Mouse (Mus musculus) forebrain, embryonic 16.5 days (tissue): Measurements from ENCODE around the gene Zbtb8os. TPM values are rescaled to one million over a fixed set of nuclear protein-coding genes. Genes with fewer than 3 reads are reported as not detected.

Experiments
- ATAC-seq: fragments of 200-750 bp; cut with Nextera tagmentation; 2 replicates; pipeline ENCODE4 v1.8.0; 2017; ENCODE audit warnings: mild to moderate bottlenecking, moderate library complexity
- H3K27ac ChIP-seq: fragments of 300-500 bp; sonication (generic); 2 replicates; pipeline ENCODE4 v1.5.1; 2014; ENCODE audit warnings: low read length, control low read depth
- H3K27me3 ChIP-seq: fragments of 300-500 bp; sonication (generic); replicated peaks from 2 replicates; pipeline ENCODE4 v1.6.1; 2014; ENCODE audit warnings: low read length; ENCODE audit not compliant: control insufficient read depth, insufficient read depth
- H3K36me3 ChIP-seq: fragments of 300-500 bp; sonication (generic); 2 replicates; pipeline ENCODE4 v1.6.1; 2014; ENCODE audit not compliant: control insufficient read depth, insufficient read depth
- H3K4me1 ChIP-seq: fragments of 300-500 bp; sonication (generic); replicated peaks from 2 replicates; pipeline ENCODE4 v1.6.1; 2014; ENCODE audit warnings: low read length; ENCODE audit not compliant: control insufficient read depth, insufficient read depth
- H3K4me2 ChIP-seq: fragments of 300-500 bp; sonication (generic); 2 replicates; pipeline ENCODE4 v1.6.1; 2014; ENCODE audit warnings: mild to moderate bottlenecking, low read length, control low read depth
- H3K4me3 ChIP-seq: fragments of 300-500 bp; sonication (generic); replicated peaks from 2 replicates; pipeline ENCODE4 v1.5.1; 2014; ENCODE audit warnings: mild to moderate bottlenecking, low read length, control low read depth
- H3K9ac ChIP-seq: fragments of 300-500 bp; sonication (generic); replicated peaks from 2 replicates; pipeline ENCODE4 v1.6.1; 2014; ENCODE audit warnings: low read depth, low read length, control low read depth
- H3K9me3 ChIP-seq: fragments of 300-500 bp; sonication (generic); 2 replicates; pipeline ENCODE4 v1.6.1; 2016; ENCODE audit warnings: low read length; ENCODE audit not compliant: control insufficient read depth
- WGBS: fragments of 180-500 bp; shearing (Covaris S2); extraction: QIAGEN DNeasy Blood & Tissue Kit; methylation state at CpG from one replicate; pipeline ENCODE4 v1.1.7; 2014; 5-methylcytosine and 5-hydroxymethylcytosine counted together
- polyA plus RNA-seq: library from polyadenylated mRNA; unstranded; fragments of >200 nt; fragmentation: Nextera tagmentation; extraction: Ambion mirVana; gene quantifications from 2 replicates; pipeline ENCODE4 v1.2.1, GENCODE M21; 2015

Zbtb8os gene
- polyA plus RNA-seq, 1 experiment from 2014 or later: 26.0 TPM

- no peaks in the 10 kb centered on the region for H3K27me3 ChIP-seq
- no peak overlapping the region for H3K4me2 ChIP-seq
- ATAC-seq: no peak
- H3K27ac ChIP-seq: no peak overlapping the region
- no peaks in the 10 kb centered on the region for H3K4me1 ChIP-seq
- no peaks in the 10 kb centered on the region for H3K36me3 ChIP-seq
- H3K9me3 ChIP-seq: no peaks in the 10 kb centered on the region
- H3K4me3 ChIP-seq: no peak overlapping the region
- 90% methylated on average over 14 of the region's 14 CpGs for WGBS
- H3K9ac ChIP-seq: no peak overlapping the region
Measured at GRCm38 (mm10) chr4:129390216-129390743, 54.8 kb downstream of the Zbtb8os start.

DNA sequence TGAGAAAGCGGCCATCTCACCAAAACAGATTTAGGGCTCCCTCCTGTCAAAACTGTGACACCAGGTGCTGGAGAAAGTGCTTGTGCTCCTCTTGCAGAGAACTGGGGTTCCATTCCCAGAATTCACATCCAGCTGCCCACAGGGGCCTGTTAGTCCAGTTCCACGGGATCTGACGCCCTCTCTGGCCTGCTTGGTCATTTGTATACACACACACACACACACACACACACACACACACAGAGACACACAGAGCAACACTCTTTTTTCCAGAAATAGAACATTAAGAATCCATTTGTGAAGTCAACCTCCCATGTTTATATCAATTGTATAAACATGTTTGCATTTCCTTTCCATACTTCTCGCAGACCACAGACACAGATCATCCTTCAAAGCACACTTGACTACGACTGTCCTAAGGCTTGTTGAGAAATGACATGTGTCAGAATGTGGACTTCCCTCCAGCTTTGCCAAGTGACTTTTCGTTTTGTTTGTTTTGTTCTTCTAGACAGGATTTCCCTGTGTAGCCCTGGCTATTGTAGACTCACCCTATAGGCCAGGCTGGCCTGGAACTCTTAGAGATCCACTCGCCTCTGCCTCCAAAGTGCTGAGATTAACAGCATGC is 55.6 kb downstream of the Zbtb8os start:
- 87% methylated on average over 7 of the region's 7 CpGs for WGBS
- Histone ChIP-seq H3K9ac (no peak overlapping the region), H3K27ac (no peak overlapping the region), H3K4me3 (no peak overlapping the region), H3K36me3 (no peaks in the 10 kb centered on the region), H3K4me1 (no peaks in the 10 kb centered on the region), H3K27me3 (no peaks in the 10 kb centered on the region), H3K4me2 (no peak overlapping the region), H3K9me3 (no peaks in the 10 kb centered on the region)
- no peak for ATAC-seq

GRCm38 (mm10) chr4:129394089-129394870 is 58.8 kb downstream of the Zbtb8os start:
- WGBS: 42% methylated on average over 11 of the region's 12 CpGs
- Histone ChIP-seq H3K4me2 (no peak overlapping the region), H3K27ac (no peak overlapping the region), H3K4me1 (no peaks in the 10 kb centered on the region), H3K9me3 (no peaks in the 10 kb centered on the region), H3K27me3 (no peaks in the 10 kb centered on the region), H3K9ac (no peak overlapping the region), H3K4me3 (no peak overlapping the region), H3K36me3 (no peaks in the 10 kb centered on the region)
- ATAC-seq: no peak

DNA sequence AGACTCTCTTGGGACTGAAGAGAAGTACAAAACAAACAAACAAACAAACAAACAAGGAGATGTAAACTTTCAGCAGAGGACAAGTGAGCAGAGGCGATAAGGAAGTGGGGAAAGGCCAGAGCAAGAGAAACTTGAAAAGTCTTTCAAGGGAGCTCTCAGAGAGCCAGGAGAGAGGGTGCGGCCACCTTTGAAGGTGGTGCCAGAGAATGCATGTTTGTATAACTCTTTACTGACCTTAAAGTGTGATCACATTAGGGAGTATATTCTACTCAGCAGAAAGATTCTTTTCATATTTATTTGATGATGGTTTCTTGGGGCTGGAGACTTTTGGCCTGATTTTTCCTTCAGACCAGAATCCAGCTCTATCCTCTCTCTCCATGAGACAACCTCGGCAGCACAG is 61.5 kb downstream of the Zbtb8os start:
- H3K36me3 ChIP-seq: no peaks in the 10 kb centered on the region
- no peak overlapping the region for H3K27ac ChIP-seq
- H3K9me3 ChIP-seq: no peaks in the 10 kb centered on the region
- no peaks in the 10 kb centered on the region for H3K4me1 ChIP-seq
- H3K4me3 ChIP-seq: no peak overlapping the region
- no peak for ATAC-seq
- H3K4me2 ChIP-seq: no peak overlapping the region
- no peaks in the 10 kb centered on the region for H3K27me3 ChIP-seq
- H3K9ac ChIP-seq: no peak overlapping the region
- WGBS: 89% methylated on average over 3 of the region's 3 CpGs

DNA sequence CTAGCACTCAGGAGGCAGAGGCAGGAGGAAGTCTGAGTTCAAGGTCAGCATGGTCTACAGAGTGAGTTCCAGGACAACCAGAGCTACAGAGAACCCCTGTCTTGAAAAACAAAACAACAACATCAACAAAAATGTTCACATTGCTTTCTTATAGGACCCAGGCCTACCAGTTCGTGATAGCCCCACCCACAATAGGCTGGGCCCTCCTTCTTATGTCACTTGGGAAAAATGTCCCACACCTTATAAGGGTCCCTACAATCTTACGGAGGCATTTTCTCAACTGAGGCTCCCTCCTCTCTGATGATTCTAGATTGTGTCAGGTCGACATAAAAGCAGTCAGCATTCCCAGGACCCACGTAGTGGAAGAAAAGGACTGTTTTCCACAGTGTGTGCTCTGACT is 64.3 kb downstream of the Zbtb8os start:
- H3K4me3 ChIP-seq: no peak overlapping the region
- no peaks in the 10 kb centered on the region for H3K27me3 ChIP-seq
- H3K4me1 ChIP-seq: no peaks in the 10 kb centered on the region
- no peak overlapping the region for H3K9ac ChIP-seq
- H3K4me2 ChIP-seq: no peak overlapping the region
- no peaks in the 10 kb centered on the region for H3K36me3 ChIP-seq
- H3K9me3 ChIP-seq: no peaks in the 10 kb centered on the region
- no peak overlapping the region for H3K27ac ChIP-seq
- 79% methylated on average over 4 of the region's 4 CpGs for WGBS
- ATAC-seq: no peak

Other genes with a start within 250 kb of the Zbtb8os start
- gene Tmem54, start 230.1 kb upstream of the Zbtb8os start, polyA plus RNA-seq: not detected in 2 replicates
- 57.9 and 63.4 TPM in 2 replicates for gene Hpca, start 213.7 kb upstream of the Zbtb8os start, polyA plus RNA-seq
- gene Fndc5, start 198.7 kb upstream of the Zbtb8os start, polyA plus RNA-seq: 2.5 and 2.8 TPM in 2 replicates
- 16.9 and 17.2 TPM in 2 replicates for gene S100pbp, start 146.0 kb upstream of the Zbtb8os start, polyA plus RNA-seq
- gene Yars, start 145.9 kb upstream of the Zbtb8os start, polyA plus RNA-seq: 116 and 122 TPM in 2 replicates
- 3.8 and 4.7 TPM in 2 replicates for gene C77080, start 74.3 kb upstream of the Zbtb8os start, polyA plus RNA-seq
- 0.31 and 0.38 TPM in 2 replicates for gene Sync, start 48.1 kb upstream of the Zbtb8os start, polyA plus RNA-seq
- gene Rbbp4, start 325 bp upstream of the Zbtb8os start, polyA plus RNA-seq: 388 and 437 TPM in 2 replicates
- gene Zbtb8a, start 42.4 kb downstream of the Zbtb8os start, polyA plus RNA-seq: 17.8 and 18.6 TPM in 2 replicates
- 7.4 and 9.9 TPM in 2 replicates for gene Zbtb8b, start 105.2 kb downstream of the Zbtb8os start, polyA plus RNA-seq
- gene Bsdc1, start 125.9 kb downstream of the Zbtb8os start, polyA plus RNA-seq: 43.7 and 46.8 TPM in 2 replicates
- 0.51 and 0.76 TPM in 2 replicates for gene Tssk3, start 155.3 kb downstream of the Zbtb8os start, polyA plus RNA-seq
- 0.39 TPM in 1 of 2 replicates, not detected in the other for gene Fam229a, start 155.5 kb downstream of the Zbtb8os start, polyA plus RNA-seq
- 1,850 and 1,955 TPM in 2 replicates for gene Marcksl1, start 177.9 kb downstream of the Zbtb8os start, polyA plus RNA-seq
- 113 and 116 TPM in 2 replicates for gene Hdac1, start 207.0 kb downstream of the Zbtb8os start, polyA plus RNA-seq
- 7.6 and 11.1 TPM in 2 replicates for gene Lck, start 237.9 kb downstream of the Zbtb8os start, polyA plus RNA-seq
- 0.24 and 0.27 TPM in 2 replicates for gene Fam167b, start 242.9 kb downstream of the Zbtb8os start, polyA plus RNA-seq